Mouse (Mus musculus): Measurements from ENCODE around the gene Orm1.
A peak's percentile ranks its signal among the peaks of the same experiment; 100 is the strongest.

The Orm1 gene

GRCm38 (mm10) chr4:63355877-63356665 is 11.7 kb downstream of the Orm1 start, which contains the start of gene Orm3:
Gene Orm3, plus strand, starts transcription at chr4:63356162.
- no peak for DNase-seq (ENCODE audit: low read depth)

- no peak for DNase-seq (ENCODE audit: low read depth)
These were observed 12.7 kb downstream of the Orm1 start for GRCm38 (mm10) chr4:63356981-63357570.

GRCm38 (mm10) chr4:63359861-63360260 is 15.5 kb downstream of the Orm1 start:
- no peak for DNase-seq (ENCODE audit: low read depth)

GRCm38 (mm10) chr4:63362150-63362549 is 17.8 kb downstream of the Orm1 start, which contains the start of gene Orm2:
Gene Orm2, plus strand, starts transcription at chr4:63362449.
- DNase-seq (ENCODE audit: low read depth): no peak

GRCm38 (mm10) chr4:63368577-63368976 is 24.2 kb downstream of the Orm1 start:
- no peak for DNase-seq (ENCODE audit: low read depth)

- DNase-seq (ENCODE audit: low read depth): no peak
These were observed 26.5 kb downstream of the Orm1 start for GRCm38 (mm10) chr4:63370897-63371296.

DNA sequence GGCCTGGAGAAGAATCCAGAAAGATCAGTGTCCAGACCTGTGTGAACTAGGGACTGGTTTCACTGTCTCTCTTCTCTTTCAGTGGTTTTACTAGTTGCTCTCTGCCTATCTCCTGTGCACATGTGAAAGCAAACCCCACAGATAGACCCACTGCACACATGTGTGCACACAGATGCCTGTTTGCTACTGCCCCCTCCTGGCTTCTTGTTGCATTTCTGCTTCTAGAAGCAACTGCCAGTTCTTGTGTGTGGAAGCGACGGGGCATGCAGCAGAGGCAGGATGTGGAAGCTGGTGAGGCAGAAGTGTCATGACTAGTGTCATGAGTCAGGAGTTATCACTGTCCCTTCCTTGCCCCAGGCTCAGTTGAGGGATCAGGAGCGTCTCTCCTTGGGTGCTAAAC is 27.5 kb downstream of the Orm1 start:
- DNase-seq (ENCODE audit: low read depth): peak; percentile 64

GRCm38 (mm10) chr4:63373404-63373803 is 29.0 kb downstream of the Orm1 start:
- no peak for DNase-seq (ENCODE audit: low read depth)

GRCm38 (mm10) chr4:63374331-63374730 is 30.0 kb downstream of the Orm1 start:
- DNase-seq (ENCODE audit: low read depth): peak; percentile 78

- no peak for DNase-seq (ENCODE audit: low read depth)
These were observed 31.0 kb downstream of the Orm1 start for GRCm38 (mm10) chr4:63375367-63375766.

- DNase-seq (ENCODE audit: low read depth): no peak
These were observed 33.1 kb downstream of the Orm1 start for GRCm38 (mm10) chr4:63377483-63377882.

- no peak for DNase-seq (ENCODE audit: low read depth)
These were observed 38.5 kb downstream of the Orm1 start for GRCm38 (mm10) chr4:63382676-63383369.

GRCm38 (mm10) chr4:63383474-63383873 is 39.1 kb downstream of the Orm1 start:
- DNase-seq (ENCODE audit: low read depth): no peak

GRCm38 (mm10) chr4:63384262-63384661 is 39.9 kb downstream of the Orm1 start:
- DNase-seq (ENCODE audit: low read depth): no peak

- no peak for DNase-seq (ENCODE audit: low read depth)
These were observed 40.9 kb downstream of the Orm1 start for GRCm38 (mm10) chr4:63385253-63385652.

- DNase-seq (ENCODE audit: low read depth): no peak
These were observed 41.4 kb downstream of the Orm1 start for GRCm38 (mm10) chr4:63385784-63386183.

DNA sequence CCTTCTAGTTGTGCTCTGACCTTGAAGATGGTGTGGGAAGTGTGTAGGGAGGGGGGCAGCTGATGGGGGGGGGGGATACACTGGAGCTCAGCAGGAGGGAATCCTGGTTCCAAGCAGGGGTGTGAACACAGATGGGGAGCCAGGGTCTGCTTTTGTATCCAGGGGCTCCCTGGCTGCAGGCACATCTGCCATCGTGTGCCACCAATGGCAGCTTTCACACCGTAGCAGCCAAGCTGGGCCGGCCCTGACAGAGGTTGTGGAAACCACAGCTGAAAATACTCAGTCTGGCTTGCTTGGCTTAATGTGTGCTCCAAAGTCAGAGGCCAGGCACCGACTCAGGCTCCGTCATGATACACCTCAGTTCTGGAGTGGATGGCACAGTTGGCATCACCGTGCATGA is 43.7 kb downstream of the Orm1 start:
- DNase-seq (ENCODE audit: low read depth): no peak

GRCm38 (mm10) chr4:63389121-63389886 is 44.9 kb downstream of the Orm1 start:
- no peak for DNase-seq (ENCODE audit: low read depth)

DNA sequence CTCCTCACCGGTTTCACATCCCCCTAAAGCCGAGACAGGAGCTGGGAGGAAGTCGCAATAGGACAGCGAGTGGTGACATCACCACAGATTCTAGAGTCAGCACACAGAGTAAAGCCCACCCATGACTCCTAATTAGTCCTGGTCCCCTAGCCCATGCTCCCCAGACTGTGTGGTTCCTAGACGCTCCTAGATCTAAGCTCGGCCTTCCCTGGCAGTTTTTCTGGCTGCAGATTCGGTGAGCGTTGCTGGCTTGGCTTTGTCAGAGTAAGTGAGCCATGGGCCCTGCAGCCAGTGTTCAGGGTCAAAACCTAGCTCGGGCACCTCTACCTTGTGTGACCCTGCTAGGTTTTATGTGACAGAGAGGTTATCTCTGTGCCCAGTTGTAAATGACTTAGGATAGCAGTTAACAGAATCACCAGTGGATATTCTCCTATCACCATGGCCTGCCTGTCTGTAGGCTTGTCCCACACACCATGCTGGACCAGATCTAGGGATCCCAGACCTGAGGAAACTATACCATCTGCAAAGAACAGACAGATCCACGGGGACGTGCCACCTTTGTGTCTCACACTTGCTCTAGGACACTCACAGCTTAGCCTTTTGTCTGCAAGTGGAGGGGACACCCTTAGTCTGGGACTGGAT is 45.6 kb downstream of the Orm1 start:
- DNase-seq (ENCODE audit: low read depth): no peak

DNA sequence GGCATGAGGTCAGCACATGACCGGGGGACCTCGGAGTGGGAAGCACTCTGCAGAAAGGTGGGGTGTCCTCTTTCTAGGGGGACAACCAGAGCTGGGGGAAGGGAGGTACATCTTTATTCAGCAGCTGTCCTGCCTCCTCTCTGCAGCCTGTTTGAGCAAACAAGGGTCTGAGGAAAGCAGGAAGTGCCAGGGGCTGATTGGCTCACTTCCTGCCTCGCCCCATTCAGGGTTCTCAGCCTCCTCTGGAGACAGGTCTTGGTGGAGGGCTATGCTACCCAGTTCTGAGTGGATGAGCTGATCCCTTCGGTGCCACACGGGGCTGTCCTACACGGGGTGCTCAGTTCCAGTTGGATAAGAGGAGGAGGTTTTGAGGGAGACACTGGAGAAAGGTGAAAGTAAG is 47.0 kb downstream of the Orm1 start:
- no peak for DNase-seq (ENCODE audit: low read depth)

Data from c-Kit-positive CD71-positive TER-119-negative erythroid progenitor cells, embryonic 14.5 days (primary cell).